Mouse (Mus musculus) midbrain, embryonic 13.5 days (tissue): ENCODE results near the gene Nmt1. TPM values are rescaled to one million over a fixed set of nuclear protein-coding genes. Genes with fewer than 3 reads are reported as not detected.

Experiments used
- ATAC-seq: fragments of 200-750 bp; cut with Nextera tagmentation; 2 replicates; pipeline ENCODE4 v1.8.0; 2017; ENCODE audit warnings: mild to moderate bottlenecking, moderate TSS enrichment, moderate library complexity
- H3K27ac ChIP-seq: fragments of 300-500 bp; sonication (generic); 2 replicates; pipeline ENCODE4 v1.5.1; 2015; ENCODE audit warnings: inconsistent platforms, mild to moderate bottlenecking, moderate library complexity
- H3K27me3 ChIP-seq: fragments of 300-500 bp; sonication (generic); 2 replicates; pipeline ENCODE4 v1.6.1; 2015; ENCODE audit warnings: mild to moderate bottlenecking, inconsistent platforms
- H3K36me3 ChIP-seq: fragments of 300-500 bp; sonication (generic); 2 replicates; pipeline ENCODE4 v1.6.1; 2015; ENCODE audit warnings: mild to moderate bottlenecking, inconsistent platforms
- H3K4me1 ChIP-seq: fragments of 300-500 bp; sonication (generic); replicated peaks from 2 replicates; pipeline ENCODE4 v1.6.1; 2015; ENCODE audit warnings: inconsistent platforms
- H3K4me2 ChIP-seq: fragments of 300-500 bp; sonication (generic); replicated peaks from 2 replicates; pipeline ENCODE4 v1.6.1; 2015; ENCODE audit warnings: moderate library complexity, mild to moderate bottlenecking, inconsistent platforms
- H3K4me3 ChIP-seq: fragments of 300-500 bp; sonication (generic); replicated peaks from 2 replicates; pipeline ENCODE4 v1.5.1; 2015; ENCODE audit warnings: mild to moderate bottlenecking, inconsistent platforms
- H3K9ac ChIP-seq: fragments of 300-500 bp; sonication (generic); replicated peaks from 2 replicates; pipeline ENCODE4 v1.6.1; 2015; ENCODE audit warnings: mild to moderate bottlenecking, inconsistent platforms
- H3K9me3 ChIP-seq: fragments of 300-500 bp; sonication (generic); 2 replicates; pipeline ENCODE4 v1.6.1; 2016; ENCODE audit warnings: mild to moderate bottlenecking, inconsistent platforms
- WGBS: fragments of 180-500 bp; shearing (Covaris S2); methylation state at CpG from one replicate; pipeline ENCODE4 v1.1.7; 2015; 5-methylcytosine and 5-hydroxymethylcytosine counted together
- polyA plus RNA-seq: library from polyadenylated mRNA; unstranded; fragments of >200 nt; fragmentation: Nextera tagmentation; extraction: Ambion mirVana; gene quantifications from 2 replicates; pipeline ENCODE4 v1.2.1, GENCODE M21; 2015

Nmt1 gene
- 45.2 and 49.9 TPM in 2 replicates for polyA plus RNA-seq

- Histone ChIP-seq H3K36me3 (peaks cover 7% of the 10 kb centered on the region; the same call in 1 of the 2 replicates), H3K4me3 (peak within 1 kb of the TSS; percentile 71), H3K9ac (peak within 1 kb of the TSS; percentile 75), H3K27ac (peak within 1 kb of the TSS; percentile 74), H3K4me2 (peak within 1 kb of the TSS; percentile 70), H3K9me3 (no peaks in the 10 kb centered on the region), H3K4me1 (peaks cover 26% of the 10 kb centered on the region), H3K27me3 (no peaks in the 10 kb centered on the region)
- WGBS: under 1% methylated on average over 36 of the region's 36 CpGs
- ATAC-seq: peak; percentile 99
Observed at GRCm38 (mm10) chr11:103028176-103028891, at the start of gene Nmt1, which contains the start of gene Dcakd. TSS of gene Nmt1 (plus strand) at chr11:103028190. TSS of gene Dcakd (minus strand) at chr11:103028333.

DNA sequence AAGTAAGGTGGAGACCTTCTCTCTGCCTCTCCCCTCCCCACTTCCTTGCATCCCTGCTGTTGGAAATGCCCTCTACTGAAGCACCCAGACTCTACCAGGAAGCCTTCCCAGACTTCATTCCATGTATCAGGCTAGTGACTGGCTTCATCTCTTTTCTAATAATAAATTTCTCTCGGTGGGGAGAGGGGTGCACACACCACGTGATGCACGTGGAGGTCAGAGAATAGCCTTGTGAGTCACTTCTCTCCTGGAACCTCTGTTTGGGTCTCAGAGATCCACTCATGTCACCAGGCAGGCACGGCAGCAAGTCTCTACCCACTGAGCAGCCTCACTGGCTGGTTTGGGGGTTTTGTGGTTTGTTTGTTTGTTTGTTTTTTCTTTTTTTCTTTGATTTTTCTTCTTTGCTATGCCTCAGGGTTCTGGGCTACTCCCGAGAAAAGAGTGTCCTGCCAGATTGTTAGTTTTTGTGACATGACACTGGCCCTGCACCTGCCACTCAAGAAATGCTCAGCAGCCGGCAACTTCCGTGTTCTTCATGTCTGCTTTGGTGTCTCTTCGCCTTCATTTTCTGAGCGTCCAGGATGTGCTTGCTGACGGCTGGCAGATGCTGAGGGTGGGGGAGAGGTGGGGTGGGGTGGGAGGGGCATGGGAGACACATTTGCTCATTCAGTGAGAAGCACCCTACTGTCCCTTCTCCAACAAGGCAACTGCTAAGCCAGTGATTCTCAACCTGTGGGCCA, 46.7 kb upstream of the Nmt1 start:
- Histone ChIP-seq H3K9me3 (no peaks in the 10 kb centered on the region), H3K4me1 (peaks cover 23% of the 10 kb centered on the region), H3K9ac (no peak overlapping the region), H3K4me3 (no peak overlapping the region), H3K27me3 (no peaks in the 10 kb centered on the region), H3K4me2 (no peak overlapping the region), H3K36me3 (no peaks in the 10 kb centered on the region), H3K27ac (no peak overlapping the region)
- ATAC-seq: no peak
- WGBS: 66% methylated on average over 10 of the region's 10 CpGs

GRCm38 (mm10) chr11:102984086-102984485, 43.9 kb upstream of the Nmt1 start:
- Histone ChIP-seq H3K4me3 (no peak overlapping the region), H3K36me3 (no peaks in the 10 kb centered on the region), H3K4me1 (peaks cover 21% of the 10 kb centered on the region), H3K27me3 (peaks cover 11% of the 10 kb centered on the region), H3K9me3 (no peaks in the 10 kb centered on the region), H3K4me2 (no peak overlapping the region), H3K9ac (no peak overlapping the region), H3K27ac (no peak overlapping the region)
- 91% methylated on average over 9 of the region's 9 CpGs for WGBS
- no peak for ATAC-seq

- Histone ChIP-seq H3K9ac (no peak overlapping the region), H3K36me3 (no peaks in the 10 kb centered on the region), H3K4me1 (peaks cover 25% of the 10 kb centered on the region), H3K4me2 (no peak overlapping the region), H3K9me3 (no peaks in the 10 kb centered on the region), H3K4me3 (no peak overlapping the region), H3K27ac (no peak overlapping the region), H3K27me3 (peaks cover 16% of the 10 kb centered on the region)
- ATAC-seq: no peak
- WGBS: 58% methylated on average over 4 of the region's 4 CpGs
Observed at GRCm38 (mm10) chr11:102984615-102985014, 43.4 kb upstream of the Nmt1 start.

DNA sequence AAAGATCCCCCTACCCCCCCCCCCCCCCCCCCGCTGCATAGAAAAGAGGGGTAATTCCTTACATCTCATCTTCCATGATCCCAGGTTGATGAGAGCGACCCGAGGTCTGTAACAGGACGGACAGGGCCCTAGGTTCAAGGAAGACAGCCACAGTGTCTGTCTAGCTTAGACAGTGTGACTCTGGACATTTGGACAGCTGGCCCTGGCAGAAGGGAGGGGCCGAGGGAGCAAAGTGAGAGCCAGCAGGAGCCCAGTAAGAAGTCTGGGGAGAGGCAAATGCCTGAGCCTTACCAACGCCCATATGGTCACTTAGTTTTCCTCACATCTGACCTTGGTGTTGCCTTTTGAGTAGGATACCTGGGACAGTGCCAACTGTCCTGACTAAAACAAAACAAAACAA, 42.8 kb upstream of the Nmt1 start:
- Histone ChIP-seq H3K9me3 (no peaks in the 10 kb centered on the region), H3K9ac (no peak overlapping the region), H3K4me1 (peaks cover 28% of the 10 kb centered on the region), H3K36me3 (no peaks in the 10 kb centered on the region), H3K27me3 (peaks cover 21% of the 10 kb centered on the region), H3K4me2 (no peak overlapping the region), H3K4me3 (no peak overlapping the region), H3K27ac (no peak overlapping the region)
- 55% methylated on average over 6 of the region's 6 CpGs for WGBS
- no peak for ATAC-seq

DNA sequence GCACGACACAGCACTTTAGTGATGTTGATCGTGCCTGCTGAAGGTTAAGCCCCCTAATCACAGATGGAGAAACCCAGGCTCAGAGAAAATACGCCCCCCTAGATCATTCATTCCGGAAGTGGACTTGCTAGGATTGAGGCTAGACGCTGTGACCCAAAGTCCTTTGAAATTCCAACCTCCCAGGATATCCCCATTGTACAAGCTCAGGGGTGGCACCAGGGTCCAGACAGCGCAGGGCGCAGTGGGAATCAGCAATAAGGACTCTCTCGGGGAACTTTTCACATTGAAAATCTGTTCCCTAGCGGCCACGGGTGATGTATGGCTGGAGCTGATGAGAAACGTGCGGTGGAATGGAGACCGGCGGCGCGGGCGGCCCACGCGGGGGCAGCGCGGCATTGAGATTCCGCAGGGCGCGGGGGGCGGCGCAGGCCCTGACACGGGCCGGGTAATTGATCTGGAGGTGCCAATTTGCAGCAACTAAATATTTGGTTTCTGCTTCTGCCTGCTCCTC, 38.3 kb upstream of the Nmt1 start:
- H3K9ac ChIP-seq: peak overlapping the region; percentile 59
- peaks cover 38% of the 10 kb centered on the region for H3K27me3 ChIP-seq
- ATAC-seq: no peak
- 3% methylated on average over 28 of the region's 28 CpGs for WGBS
- peaks cover 59% of the 10 kb centered on the region for H3K4me1 ChIP-seq
- peak overlapping the region; percentile 66 for H3K4me2 ChIP-seq
- peaks cover 9% of the 10 kb centered on the region for H3K36me3 ChIP-seq
- H3K9me3 ChIP-seq: no peaks in the 10 kb centered on the region
- peak overlapping the region; percentile 33 for H3K4me3 ChIP-seq
- no peak overlapping the region for H3K27ac ChIP-seq

DNA sequence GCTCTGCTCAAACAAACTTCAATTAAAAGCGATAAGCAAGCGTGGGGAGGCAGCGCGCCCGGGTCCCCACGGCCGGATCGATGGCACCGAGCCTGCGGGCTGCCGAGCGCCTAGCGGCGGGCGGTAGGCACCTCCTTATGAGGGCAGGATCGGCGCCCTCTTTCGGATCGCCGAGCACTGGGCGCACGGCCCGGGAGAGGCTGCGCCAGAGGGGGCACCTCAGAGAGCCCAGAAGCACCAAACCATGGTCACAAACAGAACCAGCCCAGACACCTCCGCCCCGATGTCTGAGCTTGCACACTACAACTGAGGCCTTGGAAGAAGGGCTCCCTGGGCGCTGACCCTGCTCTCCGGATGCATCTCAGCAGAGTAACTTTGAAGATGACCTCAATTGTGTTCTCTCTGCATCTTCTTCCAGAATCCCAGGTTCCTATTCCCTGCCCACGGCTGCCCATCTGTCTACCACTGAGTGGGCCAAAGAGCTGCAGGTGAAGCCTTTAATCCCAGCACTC, 37.8 kb upstream of the Nmt1 start:
- Histone ChIP-seq H3K9ac (peak overlapping the region; percentile 59), H3K27me3 (peaks cover 38% of the 10 kb centered on the region), H3K4me2 (peak overlapping the region; percentile 66), H3K9me3 (no peaks in the 10 kb centered on the region), H3K4me3 (peak overlapping the region; percentile 33), H3K4me1 (peaks cover 54% of the 10 kb centered on the region), H3K27ac (no peak overlapping the region; the same call in 1 of the 2 replicates), H3K36me3 (peaks cover 14% of the 10 kb centered on the region)
- no peak for ATAC-seq
- under 1% methylated on average over 29 of the region's 29 CpGs for WGBS

DNA sequence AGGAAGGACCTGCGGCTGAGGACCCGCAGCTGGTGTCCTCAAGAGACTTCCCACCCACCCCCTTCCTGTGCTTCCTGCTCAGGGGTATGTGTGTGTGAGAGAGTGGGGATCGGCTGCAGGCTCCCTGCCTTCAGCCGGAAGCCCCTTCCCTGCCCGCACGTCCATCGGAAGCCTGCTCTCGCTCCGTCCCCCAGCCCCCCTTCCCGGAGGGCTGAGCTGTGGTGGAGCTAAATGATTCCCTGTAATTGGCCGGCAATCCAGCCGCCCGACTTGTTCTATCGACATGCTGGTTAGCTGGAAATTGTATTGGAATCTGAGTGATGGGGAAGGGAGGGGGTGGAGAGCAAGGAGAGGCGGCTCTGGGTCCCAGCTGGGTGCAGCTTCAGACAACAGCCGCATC, 36.3 kb upstream of the Nmt1 start:
- Histone ChIP-seq H3K9ac (peak overlapping the region; percentile 46; the same call in 1 of the 2 replicates), H3K27me3 (peaks cover 40% of the 10 kb centered on the region), H3K4me3 (peak overlapping the region; percentile 24), H3K9me3 (no peaks in the 10 kb centered on the region), H3K4me1 (peaks cover 53% of the 10 kb centered on the region), H3K36me3 (peaks cover 29% of the 10 kb centered on the region), H3K4me2 (peak overlapping the region; percentile 53), H3K27ac (peak overlapping the region; percentile 58)
- peak; percentile 44 for ATAC-seq
- WGBS: 1% methylated on average over 15 of the region's 16 CpGs

DNA sequence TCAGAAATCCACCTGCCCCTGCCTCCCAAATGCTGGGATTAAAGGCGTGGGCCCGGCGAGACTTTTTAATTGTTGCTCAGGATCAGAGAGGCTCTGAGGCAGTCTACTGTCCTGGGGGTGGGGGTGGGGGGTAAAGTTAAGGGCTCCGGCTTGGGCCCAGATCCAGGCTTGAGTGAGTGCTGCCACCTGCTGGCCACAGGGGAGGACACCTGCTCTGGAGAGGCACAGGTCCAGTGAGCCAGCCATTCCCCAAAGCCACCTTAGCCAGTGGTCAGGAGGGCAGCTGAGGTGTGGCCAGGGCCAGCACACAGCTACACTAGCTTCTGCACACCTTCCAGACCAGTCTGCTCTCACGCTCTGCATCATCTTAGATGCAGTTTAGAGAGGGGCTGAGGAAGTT, 35.0 kb upstream of the Nmt1 start:
- Histone ChIP-seq H3K4me1 (peaks cover 49% of the 10 kb centered on the region), H3K4me3 (no peak overlapping the region), H3K27ac (peak overlapping the region; percentile 52), H3K9me3 (no peaks in the 10 kb centered on the region), H3K36me3 (peaks cover 41% of the 10 kb centered on the region), H3K27me3 (peaks cover 40% of the 10 kb centered on the region), H3K4me2 (no peak overlapping the region), H3K9ac (no peak overlapping the region)
- WGBS: 6% methylated on average over 5 of the region's 5 CpGs
- ATAC-seq: peak; percentile 71

GRCm38 (mm10) chr11:102993420-102994029, 34.5 kb upstream of the Nmt1 start:
- WGBS: 21% methylated on average over 17 of the region's 17 CpGs
- peak; percentile 40 for ATAC-seq
- Histone ChIP-seq H3K27ac (peak overlapping the region; percentile 52), H3K9me3 (no peaks in the 10 kb centered on the region), H3K4me3 (no peak overlapping the region), H3K9ac (no peak overlapping the region; the same call in 1 of the 2 replicates), H3K36me3 (peaks cover 47% of the 10 kb centered on the region), H3K27me3 (peaks cover 35% of the 10 kb centered on the region), H3K4me2 (no peak overlapping the region; the same call in 1 of the 2 replicates), H3K4me1 (peaks cover 55% of the 10 kb centered on the region)

- H3K9ac ChIP-seq: no peak overlapping the region
Observed at GRCm38 (mm10) chr11:102994952-102995351, 33.0 kb upstream of the Nmt1 start.

More at GRCm38 (mm10) chr11:102994952-102995351, 33.0 kb upstream of the Nmt1 start:
- Histone ChIP-seq H3K9me3 (no peaks in the 10 kb centered on the region), H3K36me3 (peaks cover 61% of the 10 kb centered on the region), H3K4me2 (no peak overlapping the region), H3K4me1 (peaks cover 62% of the 10 kb centered on the region), H3K4me3 (no peak overlapping the region), H3K27me3 (peaks cover 21% of the 10 kb centered on the region), H3K27ac (0 out of 2 replicates have a peak overlapping the region, but pooled peaks have one; percentile 52)
- WGBS: 83% methylated on average over 18 of the region's 18 CpGs
- no peak for ATAC-seq
